Mouse (Mus musculus) heart, adult 2 months (tissue): ENCODE results near the gene 0610009B22Rik. TPM values are rescaled to one million over a fixed set of nuclear protein-coding genes. Genes with fewer than 3 reads are reported as not detected.

ENCODE experiments used
- DNase-seq, 2 experiments: peaks; one replicate each; pipeline ENCODE4 v3.0.0; 2021
- H3K27ac ChIP-seq: fragments of 200-600 bp; 2 replicates; pipeline ENCODE4 v1.8.1; 2022
- H3K27me3 ChIP-seq: fragments of 200-500 bp; 2 replicates; pipeline ENCODE4 v1.6.1; 2012; ENCODE audit warnings: mild to moderate bottlenecking, low read length, inconsistent platforms, mixed read lengths; ENCODE audit not compliant: control insufficient read depth, insufficient read depth
- H3K36me3 ChIP-seq: fragments of 200-500 bp; 2 replicates; pipeline ENCODE4 v1.6.1; 2012; ENCODE audit warnings: low read length, inconsistent platforms; ENCODE audit not compliant: control insufficient read depth, insufficient read depth
- H3K4me1 ChIP-seq: fragments of 200-500 bp; 2 replicates; pipeline ENCODE4 v1.6.1; 2011; ENCODE audit warnings: low read length; ENCODE audit not compliant: control insufficient read depth, insufficient read depth
- H3K4me3 ChIP-seq: fragments of 200-600 bp; 2 replicates; pipeline ENCODE4 v1.8.1; 2022
- H3K79me2 ChIP-seq: fragments of 200-500 bp; replicated peaks from 2 replicates; pipeline ENCODE4 v1.6.1; 2012; ENCODE audit warnings: mild to moderate bottlenecking, inconsistent platforms, low read length, moderate library complexity, mixed read lengths; ENCODE audit not compliant: control insufficient read depth, insufficient read depth
- H3K9ac ChIP-seq: fragments of 200-500 bp; 2 replicates; pipeline ENCODE4 v1.6.1; 2012; ENCODE audit warnings: low read depth, mild to moderate bottlenecking, control low read depth, inconsistent platforms, low read length, mixed read lengths
- CTCF ChIP-seq: fragments of 200-600 bp; IDR thresholded peaks from 2 replicates; pipeline ENCODE4 v1.8.1; 2022; ENCODE audit warnings: antibody characterized with exemption, mild to moderate bottlenecking, moderate library complexity
- EP300 ChIP-seq: fragments of 200-500 bp; IDR thresholded peaks from 2 replicates; pipeline ENCODE4 v1.6.1; 2011; ENCODE audit warnings: low read depth, low read length, control low read depth; ENCODE audit not compliant: insufficient read depth
- POLR2A ChIP-seq: fragments of 200-500 bp; IDR thresholded peaks from 2 replicates; pipeline ENCODE4 v1.6.1; 2011; ENCODE audit warnings: mild to moderate bottlenecking, low read depth, low read length, control low read depth; ENCODE audit not compliant: insufficient read depth
- WGBS: fragments of 180-500 bp; shearing (Covaris S2); methylation state at CpG from one replicate; pipeline ENCODE4 v1.1.7; 2018; 5-methylcytosine and 5-hydroxymethylcytosine counted together
- intact Hi-C: fragments of 180-260 bp; cut with DNase I; formaldehyde crosslinking; loops from one replicate; pipeline ENCODE4 v1.15.1; 2025
- polyA plus RNA-seq: library from polyadenylated mRNA; depleted of rRNA; stranded (reverse); fragments of >200 nt; gene quantifications from 2 replicates; pipeline ENCODE4 v1.2.3, GENCODE M21; 2012; rRNA removed
- total RNA-seq, 2 experiments: library from RNA; stranded (reverse); gene quantifications; 2 replicates each; pipeline ENCODE4 v1.2.3; 2021

0610009B22Rik gene
- total and polyA plus RNA-seq, 3 experiments = 25.1 to 42.3 (median 41.7) TPM

DNA sequence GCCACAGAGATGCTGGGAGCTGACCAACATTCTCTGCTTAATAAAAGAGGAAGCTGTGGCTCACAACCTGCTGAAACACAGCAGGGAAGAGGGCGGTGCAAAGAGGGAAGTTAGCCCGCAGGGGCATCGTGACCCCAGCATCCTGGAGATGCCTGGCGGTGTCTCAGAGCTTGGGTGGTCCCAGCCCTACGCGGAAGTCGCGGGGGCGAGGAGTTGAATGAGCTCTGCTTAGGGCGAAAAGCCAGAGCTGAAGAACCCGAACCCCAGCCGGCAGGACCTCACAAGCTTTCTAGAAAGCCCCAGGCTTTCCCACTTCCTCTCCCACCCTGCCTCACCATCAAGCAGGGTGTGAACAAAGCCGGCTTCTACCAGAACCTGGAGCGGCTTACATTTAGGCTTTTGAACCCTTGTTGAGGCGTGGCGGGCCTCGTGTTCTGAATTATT is 50.7 kb downstream of the 0610009B22Rik start:
- 5% methylated on average over 17 of the region's 17 CpGs for WGBS
- peak; percentile 65 to 77 for DNase-seq
- Histone ChIP-seq H3K27ac (peak overlapping the region; percentile 71), H3K9ac (peak overlapping the region; percentile 64), H3K27me3 (no peaks in the 10 kb centered on the region), H3K4me3 (peak overlapping the region; percentile 34), H3K36me3 (peaks cover 2% of the 10 kb centered on the region; the same call in 1 of the 2 replicates), H3K79me2 (no peaks in the 10 kb centered on the region; the same call in 1 of the 2 replicates), H3K4me1 (peaks cover 9% of the 10 kb centered on the region)
- TF ChIP-seq CTCF = no peak
- intact Hi-C loops = loop anchor here (5.0 kb wide), 1 partner anchor 44 kb away; no protein-coding TSS in a partner anchor

DNA sequence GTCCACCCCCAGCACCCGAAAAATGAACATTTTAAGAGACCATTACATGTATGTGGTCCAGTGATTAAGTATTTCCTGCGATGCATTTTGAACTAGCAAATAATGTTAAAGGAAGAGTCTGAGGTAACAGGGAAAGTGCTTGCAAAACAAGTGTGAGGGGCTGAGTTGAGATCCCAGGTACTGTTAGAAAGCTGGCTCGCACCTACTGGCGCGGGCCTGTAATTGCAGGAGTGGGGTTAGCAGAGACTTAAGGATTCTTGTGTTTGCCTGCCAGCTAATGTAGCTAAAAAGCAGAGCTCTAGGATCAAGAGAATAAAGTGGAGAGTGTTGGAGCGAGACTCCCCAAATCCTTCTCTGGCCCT is 52.4 kb downstream of the 0610009B22Rik start:
- Histone ChIP-seq H3K27ac (peak overlapping the region; percentile 83), H3K4me1 (peaks cover 12% of the 10 kb centered on the region), H3K36me3 (no peaks in the 10 kb centered on the region), H3K9ac (peak overlapping the region; percentile 93), H3K79me2 (no peaks in the 10 kb centered on the region; the same call in 1 of the 2 replicates), H3K4me3 (peak overlapping the region; percentile 86), H3K27me3 (no peaks in the 10 kb centered on the region)
- TF ChIP-seq EP300 (no peak), POLR2A (no peak), CTCF (peak; percentile 86)
- DNase-seq = peak; percentile 55 to 59
- intact Hi-C loops = loop anchor here (5.0 kb wide), 1 partner anchor 46 kb away; no protein-coding TSS in a partner anchor
- 5% methylated on average over 6 of the region's 6 CpGs for WGBS

DNA sequence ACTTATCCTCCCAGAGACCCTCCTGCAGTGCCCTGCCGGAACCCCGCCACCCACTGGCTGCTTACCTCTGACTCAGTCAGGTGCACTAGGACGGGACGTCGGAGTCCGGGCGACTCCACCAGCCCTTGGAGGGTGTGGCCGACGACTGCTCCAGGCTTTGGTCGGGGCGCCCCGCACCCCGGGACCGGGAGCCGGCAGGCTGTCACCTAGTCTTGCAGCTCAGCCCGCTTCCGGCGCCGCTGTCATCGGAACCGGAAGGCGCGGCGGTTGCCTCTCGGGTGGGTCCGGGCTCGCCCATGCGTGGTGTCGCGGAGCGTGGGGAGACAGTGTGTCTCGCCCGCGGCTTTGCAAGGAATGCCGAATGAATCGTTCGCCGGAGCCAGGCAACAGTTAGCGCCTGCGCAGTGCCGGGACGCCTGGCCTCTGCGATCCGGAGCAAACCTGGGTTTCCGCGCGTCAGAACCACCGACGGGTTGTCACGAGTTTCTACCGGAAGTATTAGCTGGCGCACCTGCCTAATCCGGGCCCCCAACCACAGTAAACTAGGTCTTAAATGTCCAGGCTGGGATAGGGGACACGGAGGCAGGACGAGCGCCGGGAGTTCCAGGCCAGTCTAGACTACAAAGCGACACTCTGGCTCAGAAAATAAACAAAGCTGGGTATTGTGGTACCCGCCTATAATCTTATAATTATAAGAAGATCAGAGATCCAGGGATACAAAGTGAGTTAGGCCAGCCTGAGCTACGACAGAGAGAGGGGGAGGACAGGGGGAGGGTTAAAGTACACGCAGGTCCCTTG is 53.0 kb downstream of the 0610009B22Rik start, which contains the start of gene Rmnd5b:
Gene Rmnd5b, minus strand, starts transcription at position 372 of the 798 bp plus-strand sequence.
- peak; percentile 92 for DNase-seq
- Histone ChIP-seq H3K79me2 (no peaks in the 10 kb centered on the region; the same call in 1 of the 2 replicates), H3K36me3 (no peaks in the 10 kb centered on the region), H3K4me1 (peaks cover 11% of the 10 kb centered on the region), H3K4me3 (peak within 1 kb of the TSS; percentile 86), H3K27ac (peak within 1 kb of the TSS; percentile 83), H3K27me3 (no peaks in the 10 kb centered on the region), H3K9ac (peak within 1 kb of the TSS; percentile 93)
- WGBS = under 1% methylated on average over 61 of the region's 61 CpGs
- TF ChIP-seq CTCF (peak; percentile 24; the same call in 1 of the 2 replicates), POLR2A (peak; percentile 56; the same call in 1 of the 2 replicates), EP300 (peak; percentile 31; the same call in 1 of the 2 replicates)
- intact Hi-C loops = loop anchor here (2.0 to 5.0 kb wide), 2 partner anchors 15 to 47 kb away; no protein-coding TSS in a partner anchor

Other genes starting within 250 kb of the 0610009B22Rik start
- 1 to 10 TPM; 6.9 to 8.9 TPM for gene Phykpl, start 104.1 kb downstream of the 0610009B22Rik start, total RNA-seq
- 16.8 and 17.0 TPM in 2 replicates for gene Phykpl, start 104.1 kb downstream of the 0610009B22Rik start, polyA plus RNA-seq
- gene Hnrnpab, start 82.0 kb downstream of the 0610009B22Rik start, total RNA-seq = 100 to 1,000 TPM; 132 to 145 TPM
- gene Hnrnpab, start 82.0 kb downstream of the 0610009B22Rik start, polyA plus RNA-seq = 68.4 and 71.5 TPM in 2 replicates
- 10 to 100 TPM; 18.4 to 24.8 TPM for gene Nhp2, start 69.1 kb downstream of the 0610009B22Rik start, total RNA-seq
- 18.5 and 19.0 TPM in 2 replicates for gene Nhp2, start 69.1 kb downstream of the 0610009B22Rik start, polyA plus RNA-seq
- 10 to 100 TPM; 14.0 to 15.0 TPM for gene Rmnd5b, start 53.0 kb downstream of the 0610009B22Rik start, total RNA-seq
- 24.8 and 32.8 TPM in 2 replicates for gene Rmnd5b, start 53.0 kb downstream of the 0610009B22Rik start, polyA plus RNA-seq
- 10 to 100 TPM; 10.2 to 10.7 TPM for gene N4bp3, start 38.0 kb downstream of the 0610009B22Rik start, total RNA-seq
- gene N4bp3, start 38.0 kb downstream of the 0610009B22Rik start, polyA plus RNA-seq = 8.2 and 8.6 TPM in 2 replicates
- under 1 TPM; 0.60 to 0.68 TPM for gene D930048N14Rik, start 37.9 kb downstream of the 0610009B22Rik start, total RNA-seq
- 3.7 and 5.0 TPM in 2 replicates for gene D930048N14Rik, start 37.9 kb downstream of the 0610009B22Rik start, polyA plus RNA-seq
- 10 to 100 TPM; 15.3 to 16.6 TPM for gene Sec24a, start 74.8 kb upstream of the 0610009B22Rik start, total RNA-seq
- gene Sec24a, start 74.8 kb upstream of the 0610009B22Rik start, polyA plus RNA-seq = 9.3 and 12.3 TPM in 2 replicates
- 100 to 1,000 TPM; 123 to 149 TPM for gene Sar1b, start 74.8 kb upstream of the 0610009B22Rik start, total RNA-seq
- 64.2 and 131 TPM in 2 replicates for gene Sar1b, start 74.8 kb upstream of the 0610009B22Rik start, polyA plus RNA-seq
- 10 to 100 TPM; 11.3 to 12.4 TPM for gene Jade2, start 168.8 kb upstream of the 0610009B22Rik start, total RNA-seq
- 6.5 and 7.3 TPM in 2 replicates for gene Jade2, start 168.8 kb upstream of the 0610009B22Rik start, polyA plus RNA-seq